Mouse (Mus musculus): ENCODE data around the gene Dhrs13. TPM values are rescaled to one million over a fixed set of nuclear protein-coding genes. Genes with fewer than 3 reads are reported as not detected.
A peak's percentile ranks its signal among the peaks of the same experiment; 100 is the strongest.
"Not testable (repeated sequence)": the region's sequence is repeated elsewhere in the genome, so short reads cannot be mapped to it uniquely, and the experiment has no call there.

Gene Dhrs13
- polyA plus RNA-seq, 1 experiment = 3.9 TPM

- no peaks in the 10 kb centered on the region for H3K27me3 ChIP-seq (ENCODE audit: control insufficient read depth, insufficient read depth, low read length)
- H3K4me3 ChIP-seq (ENCODE audit: low read depth, low read length) = no peak overlapping the region
- WGBS = 16% methylated on average over 5 of the region's 5 CpGs
- peaks cover 6% of the 10 kb centered on the region; the same call in 1 of the 2 replicates for H3K4me1 ChIP-seq (ENCODE audit: control insufficient read depth, insufficient read depth, insufficient read length, low read length)
- no peaks in the 10 kb centered on the region for H3K36me3 ChIP-seq (ENCODE audit: control insufficient read depth, insufficient read depth, low read length)
- peak overlapping the region; percentile 56 for H3K27ac ChIP-seq (ENCODE audit: insufficient read depth, low read depth, low read length)
- TF ChIP-seq CTCF (IDR thresholded peaks at IDR 0.05; ENCODE audit: extremely low read depth, insufficient read length, insufficient replicate concordance, low read depth, low read length) = no peak
- TF ChIP-seq POLR2A (IDR thresholded peaks at IDR 0.05; ENCODE audit: low read depth, low read length) = no peak
Measured at GRCm38 (mm10) chr11:78044758-78045251, 12.7 kb downstream of the Dhrs13 start.

- 82% methylated on average over 4 of the region's 4 CpGs for WGBS
- not testable (repeated sequence) for H3K4me3 ChIP-seq (ENCODE audit: low read depth, low read length); H3K4me1 ChIP-seq (ENCODE audit: control insufficient read depth, insufficient read depth, insufficient read length, low read length); H3K27ac ChIP-seq (ENCODE audit: insufficient read depth, low read depth, low read length); H3K36me3 ChIP-seq (ENCODE audit: control insufficient read depth, insufficient read depth, low read length); H3K27me3 ChIP-seq (ENCODE audit: control insufficient read depth, insufficient read depth, low read length)
Measured at GRCm38 (mm10) chr11:78048637-78049036, 16.6 kb downstream of the Dhrs13 start.

- H3K36me3 ChIP-seq (ENCODE audit: control insufficient read depth, insufficient read depth, low read length) = no peaks in the 10 kb centered on the region
- H3K27ac ChIP-seq (ENCODE audit: insufficient read depth, low read depth, low read length) = no peak overlapping the region
- TF ChIP-seq CTCF (IDR thresholded peaks at IDR 0.05; ENCODE audit: extremely low read depth, insufficient read length, insufficient replicate concordance, low read depth, low read length) (no peak), POLR2A (IDR thresholded peaks at IDR 0.05; ENCODE audit: low read depth, low read length) (no peak)
- H3K27me3 ChIP-seq (ENCODE audit: control insufficient read depth, insufficient read depth, low read length) = no peaks in the 10 kb centered on the region
- H3K4me3 ChIP-seq (ENCODE audit: low read depth, low read length) = no peak overlapping the region
- WGBS = 75% methylated on average over 8 of the region's 8 CpGs
- no peaks in the 10 kb centered on the region for H3K4me1 ChIP-seq (ENCODE audit: control insufficient read depth, insufficient read depth, insufficient read length, low read length)
Measured at GRCm38 (mm10) chr11:78053078-78053477, 21.0 kb downstream of the Dhrs13 start.

- no peak for TF ChIP-seq POLR2A (IDR thresholded peaks at IDR 0.05; ENCODE audit: low read depth, low read length)
- no peak for TF ChIP-seq CTCF (IDR thresholded peaks at IDR 0.05; ENCODE audit: extremely low read depth, insufficient read length, insufficient replicate concordance, low read depth, low read length)
- Histone ChIP-seq H3K27me3 (ENCODE audit: control insufficient read depth, insufficient read depth, low read length) (no peaks in the 10 kb centered on the region), H3K4me3 (ENCODE audit: low read depth, low read length) (no peak overlapping the region), H3K4me1 (ENCODE audit: control insufficient read depth, insufficient read depth, insufficient read length, low read length) (no peaks in the 10 kb centered on the region), H3K36me3 (ENCODE audit: control insufficient read depth, insufficient read depth, low read length) (no peaks in the 10 kb centered on the region; the same call in 1 of the 2 replicates), H3K27ac (ENCODE audit: insufficient read depth, low read depth, low read length) (no peak overlapping the region)
- WGBS = 88% methylated on average over 8 of the region's 8 CpGs
Measured at GRCm38 (mm10) chr11:78056946-78057345, 24.9 kb downstream of the Dhrs13 start.

- no peak overlapping the region for H3K4me3 ChIP-seq (ENCODE audit: low read depth, low read length)
- 34% methylated on average over 9 of the region's 9 CpGs for WGBS
- TF ChIP-seq POLR2A (IDR thresholded peaks at IDR 0.05; ENCODE audit: low read depth, low read length) = no peak
- TF ChIP-seq CTCF (IDR thresholded peaks at IDR 0.05; ENCODE audit: extremely low read depth, insufficient read length, insufficient replicate concordance, low read depth, low read length) = peak; percentile 79; the same call in 1 of the 2 replicates
- H3K27ac ChIP-seq (ENCODE audit: insufficient read depth, low read depth, low read length) = no peak overlapping the region
- H3K36me3 ChIP-seq (ENCODE audit: control insufficient read depth, insufficient read depth, low read length) = no peaks in the 10 kb centered on the region; the same call in 1 of the 2 replicates
- H3K27me3 ChIP-seq (ENCODE audit: control insufficient read depth, insufficient read depth, low read length) = no peaks in the 10 kb centered on the region
- H3K4me1 ChIP-seq (ENCODE audit: control insufficient read depth, insufficient read depth, insufficient read length, low read length) = no peaks in the 10 kb centered on the region
Measured at GRCm38 (mm10) chr11:78059833-78060757, 28.0 kb downstream of the Dhrs13 start.

GRCm38 (mm10) chr11:78062563-78062962 is 30.5 kb downstream of the Dhrs13 start:
- 80% methylated on average over 1 of the region's 1 CpGs for WGBS
- no peaks in the 10 kb centered on the region for H3K27me3 ChIP-seq (ENCODE audit: control insufficient read depth, insufficient read depth, low read length)
- H3K27ac ChIP-seq (ENCODE audit: insufficient read depth, low read depth, low read length) = no peak overlapping the region
- no peaks in the 10 kb centered on the region; the same call in 1 of the 2 replicates for H3K36me3 ChIP-seq (ENCODE audit: control insufficient read depth, insufficient read depth, low read length)
- no peak for TF ChIP-seq CTCF (IDR thresholded peaks at IDR 0.05; ENCODE audit: extremely low read depth, insufficient read length, insufficient replicate concordance, low read depth, low read length)
- TF ChIP-seq POLR2A (IDR thresholded peaks at IDR 0.05; ENCODE audit: low read depth, low read length) = no peak
- H3K4me1 ChIP-seq (ENCODE audit: control insufficient read depth, insufficient read depth, insufficient read length, low read length) = no peaks in the 10 kb centered on the region
- H3K4me3 ChIP-seq (ENCODE audit: low read depth, low read length) = no peak overlapping the region

GRCm38 (mm10) chr11:78065906-78066305 is 33.8 kb downstream of the Dhrs13 start:
- Histone ChIP-seq H3K4me1 (ENCODE audit: control insufficient read depth, insufficient read depth, insufficient read length, low read length) (no peaks in the 10 kb centered on the region), H3K36me3 (ENCODE audit: control insufficient read depth, insufficient read depth, low read length) (no peaks in the 10 kb centered on the region), H3K27ac (ENCODE audit: insufficient read depth, low read depth, low read length) (no peak overlapping the region), H3K4me3 (ENCODE audit: low read depth, low read length) (no peak overlapping the region), H3K27me3 (ENCODE audit: control insufficient read depth, insufficient read depth, low read length) (no peaks in the 10 kb centered on the region)
- WGBS = 51% methylated on average over 2 of the region's 2 CpGs
- TF ChIP-seq CTCF (IDR thresholded peaks at IDR 0.05; ENCODE audit: extremely low read depth, insufficient read length, insufficient replicate concordance, low read depth, low read length) (no peak), POLR2A (IDR thresholded peaks at IDR 0.05; ENCODE audit: low read depth, low read length) (no peak)

Measured in small intestine, adult 2 months (tissue).